Mouse (Mus musculus) gastrocnemius, postnatal 14 days (tissue): Measurements from ENCODE around the gene Mier2. TPM values are rescaled to one million over a fixed set of nuclear protein-coding genes. Genes with fewer than 3 reads are reported as not detected.

Source experiments
- DNase-seq: peaks from one replicate; pipeline ENCODE4 v3.0.0; 2021; ENCODE audit warnings: mixed read lengths
- intact Hi-C: fragments of 180-260 bp; cut with DNase I; formaldehyde crosslinking; loops from one replicate; pipeline ENCODE4 v1.15.1; 2025; ENCODE audit warnings: low total_unique reads
- microRNA-seq, 2 experiments: library from miRNA; unstranded; fragments of <30 nt; microRNA quantifications; one replicate each; pipeline ENCODE4 v1.2.0; 2021
- total RNA-seq, 2 experiments: library from RNA; stranded (reverse); gene quantifications; 2 replicates each; pipeline ENCODE4 v1.2.3; 2021

Gene Mier2
- total RNA-seq, 2 experiments from 2014 or later, result 10.3 to 10.6 TPM

- intact Hi-C loops, result no loop called here
- no peak for DNase-seq
These were observed 28.1 kb downstream of the Mier2 start for GRCm38 (mm10) chr10:79526661-79527452.

GRCm38 (mm10) chr10:79525456-79526325, 29.3 kb downstream of the Mier2 start:
- no peak for DNase-seq
- intact Hi-C loops, result no loop called here

DNA sequence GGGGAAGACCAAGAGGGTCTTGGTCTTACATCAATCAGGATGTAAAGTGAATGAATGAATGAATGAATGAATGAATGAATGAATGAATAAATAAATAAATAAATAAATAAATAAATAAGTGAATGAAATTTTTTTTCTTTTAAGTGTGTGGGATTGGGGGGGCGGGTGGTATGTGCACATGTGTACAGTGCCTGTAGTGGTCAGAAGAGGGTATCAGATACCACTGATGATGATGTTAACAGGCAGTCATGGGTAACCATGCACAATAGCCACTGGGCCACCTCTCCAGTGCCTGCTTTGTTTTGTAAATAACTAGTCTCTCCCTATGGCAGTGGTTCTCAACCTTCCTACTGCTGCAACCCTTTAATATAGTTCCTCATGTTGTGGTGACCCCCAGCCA, 30.6 kb downstream of the Mier2 start:
- intact Hi-C loops, result no loop called here
- DNase-seq, result no peak

DNA sequence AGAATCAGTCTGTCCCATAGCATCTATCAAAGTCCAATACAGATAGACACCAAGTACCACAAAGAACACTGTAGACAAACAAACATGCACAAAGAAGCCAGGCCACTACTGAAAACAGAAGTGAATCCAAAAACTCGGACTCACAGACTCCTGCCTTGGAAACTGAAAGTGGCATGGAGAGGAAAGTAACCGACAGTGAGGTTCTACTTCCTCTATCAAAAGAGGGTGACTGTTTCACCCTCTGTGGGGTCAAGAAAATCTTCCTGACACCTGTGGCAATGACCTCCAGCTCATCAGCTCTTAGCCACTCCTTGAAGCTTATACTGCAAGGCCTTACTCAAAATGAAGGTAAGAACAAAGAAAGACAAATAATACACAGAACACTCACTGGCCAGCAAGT, 48.3 kb downstream of the Mier2 start:
- intact Hi-C loops, result no loop called here
- DNase-seq, result no peak

DNA sequence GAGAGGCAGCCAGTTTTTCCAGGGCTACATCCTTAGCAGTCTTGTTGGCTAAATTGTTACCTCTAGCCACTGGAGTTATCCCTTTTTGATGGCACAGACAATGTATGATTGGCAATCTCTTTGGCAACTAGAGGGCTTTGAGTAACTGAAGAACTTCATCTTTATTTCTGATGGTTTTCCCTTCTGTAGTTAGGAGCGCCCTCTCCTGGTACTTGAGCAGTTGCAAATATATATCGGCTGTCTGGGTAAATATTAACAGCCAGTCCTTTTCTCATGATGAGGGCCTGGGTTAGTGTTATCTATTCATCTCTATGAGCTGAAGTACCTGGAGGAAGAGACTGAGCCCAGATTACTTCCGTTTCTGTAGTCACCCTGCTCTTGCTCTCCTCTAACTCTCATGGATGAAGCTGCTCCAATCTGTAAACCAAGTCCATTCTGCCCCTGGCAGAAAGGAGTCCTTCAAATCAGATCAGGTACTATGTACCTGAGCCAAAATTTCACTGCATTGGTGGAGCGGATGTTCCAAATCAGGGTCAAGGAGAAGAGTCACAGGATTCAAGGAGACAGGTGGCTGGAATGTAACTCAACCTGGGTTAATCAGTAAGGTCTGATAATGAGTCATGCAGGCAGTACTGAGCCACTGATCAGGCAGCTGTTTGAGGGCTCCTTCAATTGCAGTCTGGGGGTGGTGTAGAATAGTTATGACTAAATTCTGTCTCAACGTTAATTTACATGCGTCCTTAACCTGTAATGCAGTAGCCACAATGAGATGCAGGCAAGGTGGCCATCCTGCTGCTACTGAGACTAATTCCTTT, 52.0 kb downstream of the Mier2 start:
- no peak for DNase-seq
- intact Hi-C loops, result no loop called here

- DNase-seq, result no peak
- intact Hi-C loops, result no loop called here
These were observed 58.2 kb downstream of the Mier2 start for GRCm38 (mm10) chr10:79496701-79497288.

DNA sequence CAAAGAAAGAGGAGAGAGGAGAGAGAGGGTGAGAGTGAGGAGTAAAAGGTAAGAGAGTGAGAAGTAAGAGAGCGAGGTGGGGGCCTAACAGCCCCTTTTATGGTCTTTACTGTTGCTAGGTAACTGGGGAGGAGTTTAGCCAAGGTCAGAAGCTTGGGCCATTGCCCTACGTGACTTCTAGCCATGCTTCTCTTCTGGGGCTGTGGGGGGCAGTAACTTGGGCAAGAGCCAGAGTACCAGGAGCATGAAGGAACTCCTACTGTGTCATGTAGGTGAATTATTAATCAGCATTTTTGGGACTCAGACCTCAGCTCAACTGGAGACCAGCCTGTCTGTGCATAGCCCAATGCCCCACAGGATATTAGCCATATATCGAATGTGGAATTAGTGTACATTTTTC, 59.1 kb downstream of the Mier2 start:
- intact Hi-C loops, result no loop called here
- DNase-seq, result no peak

Small RNA genes within 50 kb of the gene (microRNA-seq; reads per million reads assigned to microRNA genes)
- gene Mir6909, result 0 to 0.64 reads per million in 2 experiments

Other genes with a start within 250 kb of the Mier2 start
- not detected for gene Vmn2r82, start 198.7 kb downstream of the Mier2 start, total RNA-seq
- not detected for gene Vmn2r83, start 86.5 kb downstream of the Mier2 start, total RNA-seq
- 1 to 10 TPM; 1.3 to 2.2 TPM for gene Plpp2, start 21.4 kb downstream of the Mier2 start, total RNA-seq
- not detected for gene Theg, start 32.1 kb upstream of the Mier2 start, total RNA-seq
- gene C2cd4c, start 58.8 kb upstream of the Mier2 start, total RNA-seq, result under 1 TPM; 0.11 to 0.12 TPM
- gene Shc2, start 82.7 kb upstream of the Mier2 start, total RNA-seq, result 1 to 10 TPM; 2.3 to 3.3 TPM
- gene Odf3l2, start 90.5 kb upstream of the Mier2 start, total RNA-seq, result 10 to 100 TPM in 1 of 2 experiments, 1 to 10 TPM in 1; 1.1 to 12.4 TPM
- gene Madcam1, start 109.4 kb upstream of the Mier2 start, total RNA-seq, result not detected
- 10 to 100 TPM; 22.6 to 24.0 TPM for gene Tpgs1, start 114.2 kb upstream of the Mier2 start, total RNA-seq
- 100 to 1,000 TPM; 314 to 321 TPM for gene Cdc34, start 127.0 kb upstream of the Mier2 start, total RNA-seq
- 1 to 10 TPM; 2.3 to 2.9 TPM for gene Gzmm, start 133.8 kb upstream of the Mier2 start, total RNA-seq
- gene Bsg, start 149.3 kb upstream of the Mier2 start, total RNA-seq, result 100 to 1,000 TPM; 496 to 497 TPM
- gene Hcn2, start 161.4 kb upstream of the Mier2 start, total RNA-seq, result under 1 TPM; 0.42 to 0.78 TPM
- gene Polrmt, start 191.4 kb upstream of the Mier2 start, total RNA-seq, result 10 to 100 TPM; 21.5 to 21.6 TPM
- not detected for gene Fgf22, start 199.9 kb upstream of the Mier2 start, total RNA-seq
- 10 to 100 TPM; 25.9 to 30.6 TPM for gene Rnf126, start 211.8 kb upstream of the Mier2 start, total RNA-seq
- 1 to 10 TPM; 1.3 to 2.2 TPM for gene Fstl3, start 222.1 kb upstream of the Mier2 start, total RNA-seq
- gene Prss57, start 235.8 kb upstream of the Mier2 start, total RNA-seq, result not detected
- gene Palm, start 238.4 kb upstream of the Mier2 start, total RNA-seq, result 10 to 100 TPM; 25.7 to 33.5 TPM